Mouse (Mus musculus) neural tube, embryonic 12.5 days (tissue): ENCODE measurements around the gene Tssk6. TPM values are rescaled to one million over a fixed set of nuclear protein-coding genes. Genes with fewer than 3 reads are reported as not detected.

Experiments used
- polyA plus RNA-seq: library from polyadenylated mRNA; unstranded; fragments of >200 nt; fragmentation: Nextera tagmentation; extraction: Ambion mirVana; gene quantifications from 2 replicates; pipeline ENCODE4 v1.2.1, GENCODE M21; 2016

Tssk6 gene
- polyA plus RNA-seq, 1 experiment from 2014 or later = 4.3 TPM

Other genes with a start within 250 kb of the Tssk6 start
- 2.5 and 3.2 TPM in 2 replicates for gene Zfp964, start 247.7 kb upstream of the Tssk6 start, polyA plus RNA-seq
- 27.2 and 27.7 TPM in 2 replicates for gene Zfp869, start 191.5 kb upstream of the Tssk6 start, polyA plus RNA-seq
- gene Zfp963, start 152.2 kb upstream of the Tssk6 start, polyA plus RNA-seq = 6.7 and 7.5 TPM in 2 replicates
- 0.79 and 1.3 TPM in 2 replicates for gene Gm20422, start 127.3 kb upstream of the Tssk6 start, polyA plus RNA-seq
- gene Atp13a1, start 111.0 kb upstream of the Tssk6 start, polyA plus RNA-seq = 50.8 and 53.8 TPM in 2 replicates
- gene Zfp866, start 111.0 kb upstream of the Tssk6 start, polyA plus RNA-seq = 38.8 and 39.5 TPM in 2 replicates
- gene Gmip, start 93.5 kb upstream of the Tssk6 start, polyA plus RNA-seq = 24.9 and 28.0 TPM in 2 replicates
- 0.50 and 0.51 TPM in 2 replicates for gene Lpar2, start 79.8 kb upstream of the Tssk6 start, polyA plus RNA-seq
- gene Pbx4, start 69.7 kb upstream of the Tssk6 start, polyA plus RNA-seq = 41.6 and 46.8 TPM in 2 replicates
- gene Cilp2, start 14.5 kb upstream of the Tssk6 start, polyA plus RNA-seq = 1.4 TPM in 2 replicates
- gene Ndufa13, start 374 bp downstream of the Tssk6 start, polyA plus RNA-seq = 162 and 171 TPM in 2 replicates
- 8.4 and 9.8 TPM in 2 replicates for gene Yjefn3, start 528 bp downstream of the Tssk6 start, polyA plus RNA-seq
- 61.3 and 66.9 TPM in 2 replicates for gene Gatad2a, start 94.2 kb downstream of the Tssk6 start, polyA plus RNA-seq
- 70.4 and 70.9 TPM in 2 replicates for gene Mau2, start 140.6 kb downstream of the Tssk6 start, polyA plus RNA-seq
- 56.4 and 57.0 TPM in 2 replicates for gene Sugp1, start 140.6 kb downstream of the Tssk6 start, polyA plus RNA-seq
- gene Tm6sf2, start 170.7 kb downstream of the Tssk6 start, polyA plus RNA-seq = 1.2 and 1.7 TPM in 2 replicates
- 0.33 and 0.50 TPM in 2 replicates for gene Hapln4, start 181.3 kb downstream of the Tssk6 start, polyA plus RNA-seq
- gene Ncan, start 218.7 kb downstream of the Tssk6 start, polyA plus RNA-seq = 88.8 and 93.9 TPM in 2 replicates
- 29.2 and 32.0 TPM in 2 replicates for gene Nr2c2ap, start 229.1 kb downstream of the Tssk6 start, polyA plus RNA-seq
- 16.5 and 17.2 TPM in 2 replicates for gene Rfxank, start 237.0 kb downstream of the Tssk6 start, polyA plus RNA-seq
- gene Borcs8, start 237.3 kb downstream of the Tssk6 start, polyA plus RNA-seq = 44.9 and 49.1 TPM in 2 replicates
- gene Mef2b, start 237.5 kb downstream of the Tssk6 start, polyA plus RNA-seq = 0.29 and 0.38 TPM in 2 replicates